In genomic region chr1:106184780-106185460, GRCm38 (mm10) we compare ENCODE assay signal across 27 mouse cellular contexts. TPM values are rescaled to one million over a fixed set of nuclear protein-coding genes. Genes with fewer than 3 reads are reported as not detected.
DNase-seq lines count a peak whose midpoint lies in the region; ATAC-seq lines count a peak whose summit lies in the region.
"Had no signal": no experiment of that assay in that cellular context is flagged by ENCODE, and none has a peak within 500 bp of the region (broad histone marks: within the 10 kb centered on the region; RNA-seq: fewer than 3 reads in every experiment).

No protein-coding gene starts in this region.

- no peaks in the 10 kb centered on the region for H3K9me3 ChIP-seq in heart, embryonic 12.5 days (replicated peaks)
- no peaks in the 10 kb centered on the region for H3K9me3 ChIP-seq in hindbrain, embryonic 13.5 days
- H3K9me3 ChIP-seq in hindbrain, embryonic 16.5 days (ENCODE audit: control insufficient read depth, low read length), result no peaks in the 10 kb centered on the region
- H3K9me3 ChIP-seq in intestine, embryonic 14.5 days (ENCODE audit: control insufficient read depth, low read length), result no peaks in the 10 kb centered on the region
- H3K9me3 ChIP-seq in limb, embryonic 12.5 days, result no peaks in the 10 kb centered on the region
- H3K9me3 ChIP-seq: liver, embryonic 13.5 days; midbrain, embryonic 15.5 days; neural tube, embryonic 15.5 days had no signal

- no peak overlapping the region for H3K4me3 ChIP-seq in heart, embryonic 12.5 days
- no peak overlapping the region for H3K4me3 ChIP-seq in hindbrain, embryonic 13.5 days
- no peak overlapping the region for H3K4me3 ChIP-seq in hindbrain, embryonic 16.5 days (ENCODE audit: low read length)
- H3K4me3 ChIP-seq in intestine, embryonic 14.5 days (ENCODE audit: low read depth, low read length), result no peak overlapping the region
- no peak overlapping the region for H3K4me3 ChIP-seq in limb, embryonic 12.5 days (replicated peaks)
- H3K4me3 ChIP-seq: erythroblast, embryonic 14.5 days; liver, embryonic 13.5 days; midbrain, embryonic 15.5 days; neural tube, embryonic 15.5 days had no signal

- H3K4me2 ChIP-seq in heart, embryonic 12.5 days, result no peak overlapping the region
- no peak overlapping the region for H3K4me2 ChIP-seq in hindbrain, embryonic 13.5 days
- no peak overlapping the region for H3K4me2 ChIP-seq in hindbrain, embryonic 16.5 days (ENCODE audit: low read length)
- H3K4me2 ChIP-seq in intestine, embryonic 14.5 days (ENCODE audit: low read length), result no peak overlapping the region
- no peak overlapping the region for H3K4me2 ChIP-seq in limb, embryonic 12.5 days
- H3K4me2 ChIP-seq: liver, embryonic 13.5 days; midbrain, embryonic 15.5 days; neural tube, embryonic 15.5 days had no signal

- 76% methylated on average over 4 of the region's 4 CpGs for WGBS in heart, embryonic 12.5 days
- 68% methylated on average over 4 of the region's 4 CpGs for WGBS in hindbrain, embryonic 13.5 days
- 60% methylated on average over 4 of the region's 4 CpGs for WGBS in hindbrain, embryonic 16.5 days
- 48% methylated on average over 4 of the region's 4 CpGs for WGBS in intestine, embryonic 14.5 days
- WGBS in limb, embryonic 12.5 days, result 50% methylated on average over 4 of the region's 4 CpGs

- 0 out of 2 replicates have a peak overlapping the region, but pooled peaks have one; percentile 11 for H3K27ac ChIP-seq in heart, embryonic 12.5 days (ENCODE audit: poor library complexity, severe bottlenecking)
- H3K27ac ChIP-seq in hindbrain, embryonic 13.5 days, result 0 out of 2 replicates have a peak overlapping the region, but pooled peaks have one; percentile 1
- H3K27ac ChIP-seq in hindbrain, embryonic 16.5 days (ENCODE audit: low read depth, low read length), result no peak overlapping the region
- peak overlapping the region; percentile 28; the same call in 1 of the 2 replicates for H3K27ac ChIP-seq in intestine, embryonic 14.5 days (ENCODE audit: low read depth)
- H3K27ac ChIP-seq in limb, embryonic 12.5 days, result peak overlapping the region; percentile 42; the same call in 1 of the 2 replicates
- H3K27ac ChIP-seq: liver, embryonic 13.5 days; midbrain, embryonic 15.5 days; neural tube, embryonic 15.5 days; stomach, postnatal 0 days had no signal

- intact Hi-C loops in heart, postnatal 14 days (cut with DNase I), result no loop called here

- no peaks in the 10 kb centered on the region for H3K36me3 ChIP-seq in heart, embryonic 12.5 days
- no peaks in the 10 kb centered on the region for H3K36me3 ChIP-seq in hindbrain, embryonic 13.5 days
- H3K36me3 ChIP-seq in hindbrain, embryonic 16.5 days (ENCODE audit: control insufficient read depth, insufficient read depth, low read length), result no peaks in the 10 kb centered on the region
- no peaks in the 10 kb centered on the region for H3K36me3 ChIP-seq in intestine, embryonic 14.5 days (ENCODE audit: control insufficient read depth, insufficient read depth, low read length)
- H3K36me3 ChIP-seq in limb, embryonic 12.5 days, result no peaks in the 10 kb centered on the region
- H3K36me3 ChIP-seq: liver, embryonic 13.5 days; midbrain, embryonic 15.5 days; neural tube, embryonic 15.5 days had no signal

- no peak overlapping the region for H3K9ac ChIP-seq in heart, embryonic 12.5 days
- H3K9ac ChIP-seq in hindbrain, embryonic 13.5 days, result no peak overlapping the region
- no peak overlapping the region for H3K9ac ChIP-seq in hindbrain, embryonic 16.5 days (ENCODE audit: low read depth, low read length)
- H3K9ac ChIP-seq in intestine, embryonic 14.5 days (ENCODE audit: low read length), result no peak overlapping the region
- H3K9ac ChIP-seq in limb, embryonic 12.5 days (replicated peaks), result no peak overlapping the region
- H3K9ac ChIP-seq: liver, embryonic 13.5 days; midbrain, embryonic 15.5 days; neural tube, embryonic 15.5 days had no signal

- H3K4me1 ChIP-seq in heart, embryonic 12.5 days (replicated peaks), result peaks cover 21% of the 10 kb centered on the region; the same call in 1 of the 2 replicates
- peaks cover 8% of the 10 kb centered on the region for H3K4me1 ChIP-seq in hindbrain, embryonic 13.5 days (replicated peaks)
- H3K4me1 ChIP-seq in hindbrain, embryonic 16.5 days (ENCODE audit: control insufficient read depth, insufficient read depth, low read depth, low read length), result peaks cover 9% of the 10 kb centered on the region; the same call in 1 of the 2 replicates
- H3K4me1 ChIP-seq in intestine, embryonic 14.5 days (replicated peaks; ENCODE audit: control insufficient read depth, insufficient read depth, low read length), result peaks cover 15% of the 10 kb centered on the region
- peaks cover 17% of the 10 kb centered on the region for H3K4me1 ChIP-seq in limb, embryonic 12.5 days (replicated peaks)
- H3K4me1 ChIP-seq: liver, embryonic 13.5 days had no signal

- no peaks in the 10 kb centered on the region for H3K27me3 ChIP-seq in heart, embryonic 12.5 days (replicated peaks)
- H3K27me3 ChIP-seq in hindbrain, embryonic 13.5 days, result no peaks in the 10 kb centered on the region
- no peaks in the 10 kb centered on the region for H3K27me3 ChIP-seq in hindbrain, embryonic 16.5 days (replicated peaks; ENCODE audit: control insufficient read depth, insufficient read depth, low read length)
- H3K27me3 ChIP-seq in intestine, embryonic 14.5 days (replicated peaks; ENCODE audit: control insufficient read depth, insufficient read depth, low read length), result no peaks in the 10 kb centered on the region
- no peaks in the 10 kb centered on the region for H3K27me3 ChIP-seq in limb, embryonic 12.5 days
- H3K27me3 ChIP-seq: liver, embryonic 13.5 days; midbrain, embryonic 15.5 days; neural tube, embryonic 15.5 days; Patski had no signal

- no peak for ATAC-seq in heart, embryonic 12.5 days (ENCODE audit: insufficient number of reproducible peaks, low FRiP score)
- ATAC-seq in hindbrain, embryonic 13.5 days (ENCODE audit: low FRiP score), result no peak
- no peak for ATAC-seq in hindbrain, embryonic 16.5 days
- ATAC-seq in intestine, embryonic 14.5 days (replicated peaks; ENCODE audit: low FRiP score, low TSS enrichment, low read depth), result no peak
- ATAC-seq in limb, embryonic 12.5 days (ENCODE audit: insufficient number of reproducible peaks, insufficient read depth, low FRiP score, low TSS enrichment, low read depth), result no peak
- ATAC-seq: lung, postnatal 0 days; midbrain, embryonic 15.5 days; Patski had no signal

- no peak for DNase-seq in heart, postnatal 14 days
- DNase-seq in intestine, embryonic 14.5 days (ENCODE audit: low spot score), result no peak
- DNase-seq in cerebellum, adult 11-12 months, result no peak
- DNase-seq in right cerebral cortex, postnatal 10 days (ENCODE audit: low spot score in 2 of 2), result no peak
- DNase-seq: adrenal gland, postnatal 10 days; cerebellum, adult 11 months; cerebellum, adult 9-11 months; gastrocnemius, postnatal 10 days; kidney, adult 2 months; kidney, postnatal 4 days; layer of hippocampus, adult 9-11 months; liver, embryonic 13.5 days; lung, adult 18-20 months; lung, postnatal 4 days; right cerebral cortex, postnatal 4 days; thymus, adult 2 months; thymus, postnatal 36 days had no signal

RNA-seq across cellular contexts. Expression of gene Phlpp1, which starts 13.4 kb away (rescaled TPM):
- polyA plus RNA-seq in heart, embryonic 12.5 days (2016; fragmentation: Nextera tagmentation; extraction: Ambion mirVana), result 4.4 and 4.8 TPM in 2 replicates
- total RNA-seq in heart, postnatal 14 days (2021), result 10 to 100 TPM; 19.7 TPM
- 6.8 and 6.9 TPM in 2 replicates for polyA plus RNA-seq in hindbrain, embryonic 13.5 days (2015; fragmentation: Nextera tagmentation; extraction: Ambion mirVana)
- polyA plus RNA-seq in hindbrain, embryonic 16.5 days (2015; fragmentation: Nextera tagmentation; extraction: Ambion mirVana), result 7.3 and 7.4 TPM in 2 replicates
- polyA plus RNA-seq in intestine, embryonic 14.5 days (2014; fragmentation: Nextera tagmentation; extraction: Ambion mirVana), result 5.7 and 6.5 TPM in 2 replicates
- polyA plus RNA-seq in limb, embryonic 12.5 days (2016; fragmentation: Nextera tagmentation; extraction: Ambion mirVana), result 4.3 and 5.3 TPM in 2 replicates
